Mouse (Mus musculus) cerebellum, postnatal 10 days (tissue): ENCODE results near the gene Zfp128.
A peak's percentile ranks its signal among the peaks of the same experiment; 100 is the strongest.
"Not testable (repeated sequence)": the region's sequence is repeated elsewhere in the genome, so short reads cannot be mapped to it uniquely, and the experiment has no call there.

Experiments used
- DNase-seq, 2 experiments: peaks; one replicate each; pipeline ENCODE4 v3.0.0; 2021; ENCODE audit warnings: mixed read lengths in 2 of 2

Gene Zfp128

DNA sequence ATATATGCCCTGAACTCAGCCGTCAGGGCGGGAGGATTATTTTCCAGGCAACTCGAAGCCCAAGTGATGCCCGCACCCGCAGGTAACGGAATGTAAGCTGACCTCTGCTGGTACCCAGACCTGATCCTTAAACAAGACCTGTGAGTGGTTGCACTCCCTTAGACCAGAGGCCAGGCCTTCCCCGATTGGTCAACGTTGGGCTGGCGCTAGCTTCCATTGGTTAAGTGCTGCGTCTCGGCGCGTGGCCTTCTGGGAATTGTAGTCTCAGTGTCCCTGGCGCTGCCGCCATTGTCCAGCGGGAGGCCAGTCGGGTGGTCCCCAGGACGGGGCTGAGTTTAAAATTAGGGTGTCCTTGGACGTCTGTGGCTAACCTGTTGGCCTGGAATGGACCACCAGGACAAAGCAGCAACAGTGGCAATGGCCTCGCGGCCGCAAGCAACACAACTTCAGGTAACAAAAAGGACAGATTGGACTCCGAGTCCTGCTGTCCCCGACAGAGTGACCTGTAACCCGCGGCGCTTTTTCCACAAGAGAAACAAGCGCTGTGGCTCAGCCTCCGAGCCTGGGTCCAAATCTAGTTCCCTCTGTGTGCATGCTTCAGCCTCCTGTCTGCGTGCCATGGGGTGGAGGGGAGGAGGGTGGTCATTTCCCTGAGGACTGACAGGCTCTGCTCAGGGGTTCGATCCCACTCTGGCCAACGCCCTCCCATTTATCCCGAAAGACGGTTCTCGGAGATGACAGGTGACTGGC, at the start of gene Zfp128:
TSS of gene Zfp128 (plus strand) at position 267 of the 750 bp plus-strand sequence.
- DNase-seq = peak; percentile 97 to 98

DNA sequence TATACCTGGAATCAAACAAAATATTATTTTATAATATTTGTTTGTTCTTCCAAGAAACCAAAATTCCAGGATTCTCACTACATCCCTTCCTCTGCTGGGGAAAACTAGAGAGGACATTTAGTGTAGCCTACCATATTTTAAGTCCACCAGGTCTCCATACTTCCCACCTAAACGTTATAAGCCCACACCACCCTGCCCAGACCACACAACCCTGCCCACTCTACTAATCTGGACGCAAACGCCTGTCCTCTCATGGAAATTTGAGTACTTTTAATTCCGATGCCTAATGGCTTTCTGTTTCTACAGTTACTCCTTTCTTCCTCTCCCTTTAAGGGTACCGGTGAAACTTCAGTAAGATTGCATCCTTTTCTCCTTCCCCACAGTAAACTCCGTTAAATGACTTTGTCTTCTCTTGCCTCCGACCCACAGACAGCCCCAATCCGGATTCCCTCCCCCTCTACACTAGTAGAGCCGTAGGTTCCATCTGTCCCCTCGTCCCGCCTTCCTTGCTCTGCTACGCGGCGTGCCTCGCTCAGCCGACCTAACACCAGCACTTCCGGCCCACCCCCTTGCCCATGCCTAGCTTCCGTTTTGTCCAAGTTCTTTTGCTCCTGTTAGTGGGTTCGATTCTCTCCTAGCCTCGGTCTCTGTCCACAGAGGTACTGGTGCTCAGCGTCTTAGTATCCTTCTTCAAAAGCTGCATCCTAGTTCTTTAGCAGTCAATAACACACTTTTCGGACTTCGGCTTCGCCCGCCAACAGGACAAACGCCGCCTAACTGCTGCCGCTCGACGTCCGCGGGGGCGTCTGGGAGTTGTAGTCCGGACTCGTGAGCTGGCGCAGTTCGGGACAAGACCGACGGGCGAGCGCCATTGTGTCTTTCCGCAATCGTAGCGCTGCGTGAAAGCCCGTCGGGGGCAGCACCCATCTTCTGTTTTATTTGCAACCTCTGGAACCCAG, 46.5 kb upstream of the Zfp128 start, which contains the start of gene Zfp110:
TSS of gene Zfp110 (plus strand) at position 600 of the 959 bp plus-strand sequence.
- peak; percentile 89 to 92 for DNase-seq

DNA sequence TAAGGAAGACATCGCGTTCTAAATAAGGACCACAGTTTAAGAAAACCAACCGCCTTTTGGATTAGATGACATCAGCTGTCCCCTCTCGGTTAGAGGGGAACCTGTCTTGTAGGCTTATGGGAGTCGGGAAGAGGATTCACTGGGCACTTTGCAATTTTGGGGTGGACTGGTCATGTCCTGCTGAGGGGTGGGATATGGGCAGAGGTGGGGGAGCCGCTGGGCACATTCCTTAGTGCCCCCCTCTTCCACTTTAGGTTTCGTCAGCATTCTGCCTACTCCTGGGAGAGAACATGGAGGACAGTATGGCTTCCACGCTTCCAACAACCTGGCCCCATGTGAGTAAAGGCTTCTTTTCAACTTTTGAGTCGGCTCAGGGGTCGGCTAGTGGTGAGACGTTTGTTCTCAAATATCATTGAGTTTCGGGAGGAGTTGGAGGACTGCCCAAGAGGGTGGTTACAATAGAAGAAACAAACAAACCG, 45.7 kb upstream of the Zfp128 start:
- peak; percentile 52 to 59 for DNase-seq

DNA sequence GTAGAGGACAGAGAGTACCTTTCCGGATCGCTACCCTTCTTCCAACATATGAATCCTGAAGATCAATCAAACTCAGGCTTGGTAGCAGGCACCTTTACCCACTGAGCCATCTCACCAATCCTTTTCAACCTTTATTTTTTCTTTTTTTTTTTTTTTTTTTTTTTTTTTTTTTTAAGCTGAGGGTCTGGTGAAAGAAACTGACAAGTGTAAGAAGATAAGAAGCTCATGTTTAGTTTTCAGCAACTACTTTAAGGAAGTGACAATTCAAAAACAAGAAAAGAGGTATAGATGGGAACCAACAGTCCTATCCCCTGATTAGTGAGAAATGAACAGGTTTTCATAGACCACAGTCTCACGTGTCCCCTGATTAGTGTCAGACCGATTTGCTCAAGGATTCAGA, 45.2 kb upstream of the Zfp128 start:
- no peak for DNase-seq

DNA sequence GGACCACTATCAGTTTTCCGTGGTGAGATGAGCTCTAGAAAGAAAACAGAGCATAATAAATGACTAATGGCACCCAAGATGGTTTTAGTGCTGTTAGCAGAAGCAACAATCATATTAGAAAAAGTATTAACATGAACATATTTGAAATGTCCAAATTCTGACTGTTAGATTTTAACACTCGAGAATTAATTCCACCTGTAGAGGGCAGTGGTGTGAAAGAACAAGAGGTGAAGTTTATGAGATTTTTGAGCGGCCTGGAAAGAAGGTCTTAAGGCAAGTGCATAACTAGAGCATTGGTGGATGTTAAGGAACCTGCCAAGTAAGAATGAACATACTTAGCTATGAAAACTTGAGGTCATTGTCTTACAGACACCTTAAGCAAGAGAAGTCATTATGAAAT, 6.7 kb upstream of the Zfp128 start:
- peak; percentile 38 to 74 for DNase-seq

DNA sequence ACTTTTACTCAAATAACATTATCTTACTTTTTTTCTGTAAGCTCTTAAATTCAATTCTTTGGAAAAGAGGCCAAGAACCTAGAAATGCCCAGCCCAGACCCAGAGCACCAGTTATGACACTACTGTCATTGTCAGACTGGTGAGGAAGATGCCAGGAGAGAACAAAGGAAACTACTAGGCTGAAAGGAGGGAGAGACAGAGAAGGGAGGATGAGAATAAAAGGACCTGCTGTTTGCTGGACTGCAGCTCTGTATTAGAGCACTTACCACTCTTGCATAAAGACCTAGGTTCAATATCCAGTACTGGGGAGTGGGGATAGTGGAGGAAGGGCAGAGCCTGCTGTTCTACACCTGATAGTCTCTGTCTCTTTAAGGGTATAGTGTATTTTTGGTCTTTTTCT, 941 bp upstream of the Zfp128 start:
- DNase-seq = no peak

DNA sequence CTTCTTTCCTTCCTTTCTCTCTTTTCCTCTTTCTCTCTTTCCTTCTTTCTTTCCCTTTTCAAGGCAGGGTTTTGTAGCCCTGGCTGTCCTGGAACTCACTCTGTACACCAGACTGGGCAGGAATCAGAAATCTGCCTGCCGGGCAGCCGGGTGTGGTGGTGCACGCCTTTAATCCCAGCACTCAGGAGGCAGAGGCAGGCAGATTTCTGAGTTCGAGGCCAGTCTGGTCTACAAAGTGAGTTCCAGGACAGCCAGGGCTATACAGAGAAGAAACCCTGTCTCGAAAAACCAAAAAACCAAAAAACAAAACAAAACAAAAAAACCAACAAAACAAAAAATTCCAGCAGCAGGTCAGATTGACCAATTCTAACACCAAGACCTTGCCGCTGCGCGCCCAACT, 480 bp upstream of the Zfp128 start:
- DNase-seq = peak in 1 of 2 experiments; percentile 15

DNA sequence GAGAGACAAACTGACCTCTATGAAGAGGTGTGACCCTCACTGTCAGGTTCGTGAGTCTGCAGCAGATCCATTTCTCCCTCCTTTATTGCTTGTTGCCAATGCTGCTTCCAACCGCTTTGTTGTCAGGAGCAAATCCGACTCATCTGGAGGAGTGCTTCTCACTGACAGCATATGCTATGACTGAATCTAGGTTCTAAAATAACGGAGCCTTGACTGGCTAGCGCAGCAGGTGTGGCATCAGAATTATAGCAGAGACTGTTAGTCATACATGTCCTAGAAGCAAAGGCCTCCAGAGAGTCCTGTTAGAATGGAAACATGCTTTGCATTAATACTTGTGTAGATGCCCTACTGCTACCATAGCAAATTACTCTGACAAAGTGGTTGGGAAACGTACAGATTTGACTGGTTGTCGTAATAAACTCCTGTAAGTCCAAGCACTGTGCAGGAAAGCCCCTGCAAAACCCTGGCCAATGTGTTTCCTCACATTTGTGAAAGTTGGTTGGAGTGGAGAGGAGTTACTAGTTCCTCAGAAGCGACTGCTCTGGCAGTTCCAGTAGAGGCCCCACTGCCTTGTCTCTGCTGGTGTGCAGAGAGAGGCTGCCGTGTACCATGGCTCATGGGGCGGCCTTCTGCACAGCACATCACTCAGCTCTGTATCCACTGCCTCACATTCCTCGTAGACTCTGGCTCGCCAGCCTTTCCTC, 5.7 kb downstream of the Zfp128 start:
- DNase-seq = no peak

DNA sequence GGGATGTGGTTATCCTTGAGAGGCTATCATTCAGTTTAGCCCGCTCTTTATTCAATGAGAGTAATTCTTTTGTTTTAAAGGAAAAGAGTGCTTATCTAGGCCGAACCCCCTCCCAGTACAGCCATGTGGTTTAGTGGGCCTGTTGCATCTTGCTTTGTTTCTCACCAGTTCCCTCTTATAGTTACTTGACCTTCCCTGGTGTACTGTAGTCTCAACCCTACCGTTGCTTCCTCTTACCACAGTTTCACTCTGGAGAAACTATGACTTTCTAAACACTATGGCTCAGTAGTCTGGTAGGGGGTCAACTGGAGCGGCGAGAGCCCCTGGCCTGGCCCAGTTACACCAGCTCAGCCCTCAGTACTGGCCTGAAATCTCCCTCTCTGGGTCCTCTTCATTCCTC, 6.6 kb downstream of the Zfp128 start:
- no peak for DNase-seq

DNA sequence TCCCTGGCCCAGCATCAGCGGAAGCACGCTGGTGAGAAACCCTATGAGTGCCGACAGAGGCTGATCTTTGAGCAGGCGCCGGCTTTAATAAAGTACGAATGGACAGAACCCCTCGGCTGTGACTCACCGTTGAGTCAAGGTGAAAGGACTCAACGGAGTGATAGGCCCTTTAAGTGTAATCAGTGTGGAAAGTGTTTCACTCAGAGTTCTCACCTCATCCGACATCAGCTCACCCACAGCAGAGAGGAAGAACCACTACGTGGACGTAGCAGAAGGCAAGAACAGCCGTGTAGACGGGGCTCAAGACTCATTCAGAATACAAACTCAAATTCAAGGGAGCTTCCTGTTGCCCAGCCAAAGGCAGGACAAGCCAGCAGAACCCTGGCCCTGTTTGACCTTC, 10.0 kb downstream of the Zfp128 start:
- no peak for DNase-seq

DNA sequence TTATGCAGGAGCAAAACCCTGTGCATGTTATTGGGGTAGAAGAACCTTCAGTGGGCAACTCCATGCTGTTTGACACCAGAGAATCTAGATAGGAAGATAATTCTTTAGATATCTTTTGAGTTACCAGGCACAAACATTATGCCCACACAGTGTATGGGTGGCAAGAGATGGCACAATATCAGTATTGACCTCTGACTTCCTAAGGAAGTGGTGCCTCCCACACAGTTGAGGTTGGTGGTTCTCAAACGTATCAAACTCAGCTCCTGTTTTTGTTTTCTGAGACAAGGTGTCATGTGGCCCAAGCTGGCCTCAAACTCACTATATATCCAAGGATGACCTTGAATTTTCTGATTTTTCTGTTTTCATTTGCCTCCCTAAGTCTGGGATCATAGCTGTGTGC, 10.4 kb downstream of the Zfp128 start:
- no peak for DNase-seq

DNA sequence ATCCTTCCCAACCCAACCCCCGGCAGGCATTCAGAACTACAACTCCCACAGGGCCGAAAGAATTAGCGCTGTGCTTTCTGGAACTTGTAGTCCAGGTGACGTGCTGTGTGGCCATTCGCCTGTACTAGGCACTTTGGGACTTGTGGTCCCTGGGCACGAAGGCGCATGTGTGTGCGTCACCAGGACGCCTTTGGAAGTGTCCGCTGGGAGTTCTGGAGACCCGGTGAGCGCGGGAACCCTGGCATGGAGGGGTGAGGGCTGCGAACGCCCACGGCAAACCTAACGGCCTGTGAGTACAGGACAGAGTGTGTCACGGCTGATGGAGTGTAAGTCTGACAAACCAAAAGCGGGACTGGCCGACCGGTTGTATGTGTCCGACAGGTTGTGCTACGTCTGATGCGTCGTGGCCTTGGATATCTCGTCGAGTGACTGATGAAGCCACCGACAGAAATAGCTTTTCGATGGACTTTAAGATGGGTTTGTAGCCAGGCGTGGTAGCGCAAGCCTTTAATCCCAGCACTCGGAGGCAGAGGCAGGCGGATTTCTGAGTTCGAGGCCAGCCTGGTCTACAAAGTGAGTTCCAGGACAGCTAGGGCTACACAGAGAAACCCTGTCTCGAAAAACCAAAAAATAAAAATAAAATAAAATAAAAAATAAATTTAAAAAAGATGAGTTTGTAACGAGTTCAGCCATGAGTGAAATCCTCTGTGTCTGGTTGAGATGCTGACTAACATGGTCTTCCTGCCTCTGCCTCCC, 16.9 kb downstream of the Zfp128 start, which contains the start of gene Zscan22:
TSS of gene Zscan22 (plus strand) at position 161 of the 756 bp plus-strand sequence.
- DNase-seq = peak; percentile 93 to 95

DNA sequence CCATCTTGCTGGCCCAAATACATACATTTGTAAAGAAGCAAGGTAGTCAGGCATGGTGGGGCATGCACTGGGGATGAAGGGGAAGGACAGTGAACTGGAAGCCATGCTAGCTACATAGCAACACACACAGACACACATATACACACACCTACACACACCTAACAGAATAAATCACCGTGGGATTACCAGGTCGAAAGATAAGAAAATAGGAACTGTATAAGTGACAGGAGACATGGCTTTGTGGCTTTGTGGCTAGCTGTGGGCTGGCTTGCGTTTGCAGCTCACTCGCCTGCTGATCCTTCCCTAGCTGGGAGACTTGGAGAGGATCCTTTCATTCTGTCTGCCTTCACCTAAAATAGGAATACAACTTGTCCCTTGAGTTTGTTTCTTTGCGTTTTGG, 20.5 kb downstream of the Zfp128 start:
- no peak for DNase-seq

DNA sequence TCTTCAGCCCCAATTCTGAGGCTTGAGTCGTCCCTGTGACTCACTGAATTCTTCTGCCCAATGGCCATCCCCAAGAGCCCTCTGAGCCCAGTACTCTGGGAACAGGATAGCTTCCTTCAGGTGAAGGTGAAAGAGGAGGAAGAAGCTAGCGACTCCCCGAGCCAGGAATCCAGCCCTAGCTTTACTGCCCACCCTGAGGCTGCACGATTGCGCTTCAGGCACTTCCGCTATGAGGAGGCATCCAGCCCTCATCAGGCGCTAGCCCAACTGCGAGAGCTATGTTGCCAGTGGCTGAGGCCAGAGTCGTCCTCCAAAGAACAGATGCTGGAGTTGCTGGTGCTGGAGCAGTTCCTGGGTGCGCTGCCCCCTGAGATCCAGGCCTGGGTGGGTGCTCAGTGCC, 22.6 kb downstream of the Zfp128 start:
- no peak for DNase-seq

DNA sequence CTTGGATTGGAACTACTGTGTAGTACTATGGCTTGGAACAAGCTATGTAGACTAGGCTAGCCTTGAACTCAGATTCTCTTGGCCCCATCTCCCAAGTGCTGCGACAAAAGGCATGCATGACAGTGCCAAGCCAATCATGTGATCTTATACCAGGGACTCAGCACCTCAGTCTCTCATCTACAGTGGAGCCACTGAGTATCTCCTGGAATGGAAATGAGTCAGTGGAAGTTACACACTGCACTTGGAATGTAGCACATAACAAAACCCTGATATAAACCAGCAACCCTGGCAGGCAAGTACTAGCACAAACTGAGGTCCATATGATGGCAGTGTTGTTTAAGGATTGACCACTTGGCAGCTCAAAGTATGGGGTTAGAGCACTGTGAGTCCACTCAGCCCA, 24.2 kb downstream of the Zfp128 start:
- no peak for DNase-seq

DNA sequence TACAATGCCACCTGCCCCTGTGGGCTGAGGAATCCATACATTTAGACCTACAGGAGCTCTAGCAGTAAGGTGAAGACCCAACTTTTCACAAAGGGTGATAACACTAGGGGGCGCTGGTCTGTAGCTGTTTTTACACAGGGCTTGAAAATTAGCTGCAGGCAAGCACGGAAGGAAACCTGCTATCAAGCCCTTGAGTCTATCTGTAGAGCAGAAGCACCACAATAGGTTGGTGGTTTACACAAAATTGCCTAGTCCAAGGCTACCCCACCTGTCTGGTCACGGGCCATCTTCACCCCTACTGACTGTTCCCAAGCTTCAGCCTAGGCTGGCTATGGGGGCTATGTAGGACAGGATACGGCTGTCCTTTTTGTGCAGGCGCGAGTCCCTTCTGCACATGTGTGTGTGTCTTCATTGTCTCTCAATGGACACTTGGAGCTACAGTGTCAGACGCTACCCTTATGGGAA, 28.6 kb downstream of the Zfp128 start:
- DNase-seq = peak; percentile 87 to 91

DNA sequence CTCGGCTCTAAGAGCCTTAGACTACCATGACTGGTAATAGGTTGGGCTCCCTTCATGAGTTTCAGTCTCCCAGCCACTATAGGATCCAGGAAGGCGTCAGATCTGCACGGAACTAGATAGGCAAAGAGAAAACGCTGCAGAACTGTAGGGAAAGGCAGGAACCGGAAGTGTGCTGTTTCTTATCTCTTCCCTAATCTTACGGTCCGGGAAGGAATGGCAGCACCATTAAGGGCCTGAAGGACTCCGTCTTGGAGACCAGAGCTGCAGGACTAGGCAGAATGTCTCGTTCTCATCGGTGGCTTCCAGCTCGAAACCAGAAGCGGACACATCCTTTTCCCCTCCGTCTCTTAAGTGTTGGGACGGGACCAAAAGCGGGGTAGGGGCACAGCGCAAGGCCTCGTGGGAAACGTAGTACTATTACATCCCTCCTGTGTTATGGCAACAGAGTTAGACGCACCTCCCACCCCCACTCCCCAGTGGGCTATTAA, 29.2 kb downstream of the Zfp128 start:
- peak; percentile 79 to 80 for DNase-seq

DNA sequence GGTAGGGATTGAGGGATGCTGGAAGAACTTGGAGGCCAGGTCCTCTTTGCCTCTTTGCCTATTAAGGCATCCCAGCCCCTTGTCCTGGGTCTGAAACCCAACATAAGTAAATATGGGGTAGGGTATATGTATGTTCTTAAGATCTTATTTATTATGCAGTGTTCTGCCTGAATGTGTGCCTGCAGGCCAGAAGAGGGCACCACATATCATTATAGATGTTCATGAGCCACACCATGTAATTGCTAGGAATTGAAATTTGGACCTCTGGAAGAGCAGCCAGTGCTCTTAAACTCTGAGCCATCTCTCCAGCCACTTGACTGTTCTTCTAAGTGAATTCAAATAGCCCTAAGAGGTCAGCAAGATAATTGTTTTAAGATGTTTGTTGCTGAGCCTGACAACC, 32.6 kb downstream of the Zfp128 start:
- peak; percentile 46 to 54 for DNase-seq

DNA sequence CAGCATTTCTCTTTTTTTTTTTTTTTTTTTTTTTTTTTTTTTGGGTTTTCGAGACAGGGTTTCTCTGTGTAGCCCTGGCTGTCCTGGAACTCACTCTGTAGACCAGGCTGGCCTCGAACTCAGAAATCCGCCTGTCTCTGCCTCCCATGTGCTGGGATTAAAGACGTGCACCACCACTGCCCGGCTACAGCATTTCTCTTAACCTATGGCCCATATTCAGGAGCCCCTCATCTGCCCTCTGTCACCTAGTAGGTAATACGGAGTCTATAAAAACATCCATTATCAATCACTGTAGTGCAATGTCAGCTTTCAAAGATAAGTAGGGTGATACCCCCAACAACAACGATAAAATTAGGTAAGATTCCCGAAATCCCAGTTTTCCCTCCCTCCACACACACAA, 39.5 kb downstream of the Zfp128 start:
- DNase-seq = not testable (repeated sequence)

DNA sequence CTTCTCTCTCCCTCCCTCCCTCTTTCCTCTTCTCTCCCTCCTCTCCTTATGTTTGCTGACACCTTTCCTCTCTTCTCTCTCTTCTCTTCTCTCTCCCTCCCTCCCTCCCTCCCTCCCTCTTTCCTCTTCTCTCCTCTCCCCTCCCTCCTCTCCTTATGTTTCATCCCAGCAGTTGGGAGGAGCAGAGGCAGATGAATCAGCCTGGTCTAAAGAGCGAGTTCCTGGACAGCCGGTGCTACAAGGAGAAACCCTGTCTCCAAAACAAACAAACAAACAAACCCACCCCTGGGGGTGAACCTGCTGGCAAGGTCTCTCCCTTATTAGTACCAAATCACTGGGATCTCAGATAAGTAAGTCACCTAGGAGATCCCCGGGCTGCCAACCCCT, 40.3 kb downstream of the Zfp128 start:
- no peak for DNase-seq

DNA sequence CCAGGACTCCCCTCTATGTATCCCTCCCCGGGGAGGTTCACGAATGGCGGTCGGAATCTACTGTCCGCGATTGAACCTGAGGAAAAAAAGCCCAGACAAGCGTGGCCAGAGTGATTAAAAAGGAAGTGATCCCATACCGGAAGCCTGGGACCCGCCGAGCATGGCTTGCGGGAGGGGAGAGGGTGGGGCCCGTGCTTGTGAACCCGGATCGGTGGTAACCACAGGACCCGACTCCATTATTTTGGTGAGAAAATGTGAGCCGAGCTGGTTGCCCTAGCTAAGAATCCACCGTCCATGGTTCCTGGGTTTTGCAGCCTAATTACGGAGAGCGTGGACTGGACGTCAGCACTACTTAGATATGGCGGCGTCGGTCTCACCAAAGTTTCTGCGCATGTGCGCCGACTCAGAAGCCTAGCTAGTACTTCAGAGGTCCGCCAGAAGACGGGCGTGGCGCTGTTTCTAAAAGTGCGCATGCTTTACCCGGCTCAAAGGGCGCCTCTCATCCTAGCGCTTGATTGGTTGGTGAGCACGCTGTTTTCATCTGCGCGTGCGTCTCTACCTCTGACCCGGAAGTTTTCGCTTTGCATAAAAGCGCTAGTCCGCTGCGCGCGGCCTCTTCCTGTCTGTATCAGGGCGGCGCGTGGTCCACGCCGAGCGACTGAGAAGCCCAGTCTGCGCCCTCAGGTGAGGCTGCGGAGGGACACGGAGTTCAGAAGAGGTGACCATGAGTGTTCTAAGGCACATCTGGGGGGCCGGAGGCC, 40.9 kb downstream of the Zfp128 start, which contains the start of gene Rps5:
TSS of gene Rps5 (plus strand) at position 586 of the 761 bp plus-strand sequence.
- peak; percentile 98 to 99 for DNase-seq
